Mouse (Mus musculus) embryonic facial prominence, embryonic 12.5 days (tissue): ENCODE results near the gene Slc25a33. TPM values are rescaled to one million over a fixed set of nuclear protein-coding genes. Genes with fewer than 3 reads are reported as not detected.
"Not testable (repeated sequence)": the region's sequence is repeated elsewhere in the genome, so short reads cannot be mapped to it uniquely, and the experiment has no call there.

Experiments
- ATAC-seq: fragments of 200-750 bp; cut with Nextera tagmentation; 2 replicates; pipeline ENCODE4 v1.8.0; 2017; ENCODE audit not compliant: insufficient number of reproducible peaks, insufficient read depth, low FRiP score, low TSS enrichment
- H3K27ac ChIP-seq: fragments of 300-500 bp; sonication (generic); 2 replicates; pipeline ENCODE4 v1.5.1; 2016; ENCODE audit warnings: mild to moderate bottlenecking
- H3K27me3 ChIP-seq: fragments of 300-500 bp; sonication (generic); 2 replicates; pipeline ENCODE4 v1.6.1; 2016; ENCODE audit warnings: mild to moderate bottlenecking, moderate library complexity
- H3K36me3 ChIP-seq: fragments of 300-500 bp; sonication (generic); 2 replicates; pipeline ENCODE4 v1.6.1; 2016; ENCODE audit warnings: mild to moderate bottlenecking
- H3K4me1 ChIP-seq: fragments of 300-500 bp; sonication (generic); 2 replicates; pipeline ENCODE4 v1.6.1; 2016
- H3K4me2 ChIP-seq: fragments of 300-500 bp; sonication (generic); replicated peaks from 2 replicates; pipeline ENCODE4 v1.6.1; 2016; ENCODE audit warnings: mild to moderate bottlenecking, moderate library complexity
- H3K4me3 ChIP-seq: fragments of 300-500 bp; sonication (generic); 2 replicates; pipeline ENCODE4 v1.5.1; 2016; ENCODE audit warnings: mild to moderate bottlenecking
- H3K9ac ChIP-seq: fragments of 300-500 bp; sonication (generic); 2 replicates; pipeline ENCODE4 v1.6.1; 2016; ENCODE audit warnings: mild to moderate bottlenecking, moderate library complexity
- H3K9me3 ChIP-seq: fragments of 300-500 bp; sonication (generic); 2 replicates; pipeline ENCODE4 v1.6.1; 2016; ENCODE audit warnings: mild to moderate bottlenecking, moderate library complexity
- WGBS: fragments of 180-500 bp; shearing (Covaris S2); methylation state at CpG from one replicate; pipeline ENCODE4 v1.1.7; 2016; 5-methylcytosine and 5-hydroxymethylcytosine counted together
- polyA plus RNA-seq: library from polyadenylated mRNA; unstranded; fragments of >200 nt; fragmentation: Nextera tagmentation; extraction: Ambion mirVana; gene quantifications from 2 replicates; pipeline ENCODE4 v1.2.1, GENCODE M21; 2016

Slc25a33 gene
- 15.7 and 16.6 TPM in 2 replicates for polyA plus RNA-seq

- H3K27ac ChIP-seq, result peak within 1 kb of the TSS; percentile 61
- peak within 1 kb of the TSS; percentile 75 for H3K4me3 ChIP-seq
- ATAC-seq, result peak; percentile 95
- WGBS, result 0% methylated on average over 41 of the region's 51 CpGs
- peaks cover 13% of the 10 kb centered on the region for H3K4me1 ChIP-seq
- no peaks in the 10 kb centered on the region for H3K36me3 ChIP-seq
- no peaks in the 10 kb centered on the region for H3K9me3 ChIP-seq
- H3K4me2 ChIP-seq, result peak within 1 kb of the TSS; percentile 99
- no peaks in the 10 kb centered on the region for H3K27me3 ChIP-seq
- H3K9ac ChIP-seq, result peak within 1 kb of the TSS; percentile 75
Measured at GRCm38 (mm10) chr4:149774094-149774470, at the start of gene Slc25a33. TSS of gene Slc25a33 (minus strand) at chr4:149774277.

GRCm38 (mm10) chr4:149822586-149823196, 48.6 kb upstream of the Slc25a33 start:
- Histone ChIP-seq H3K9me3 (no peaks in the 10 kb centered on the region), H3K4me1 (peaks cover 15% of the 10 kb centered on the region; the same call in 1 of the 2 replicates), H3K4me3 (no peak overlapping the region), H3K9ac (no peak overlapping the region), H3K27ac (peak overlapping the region; percentile 69), H3K36me3 (no peaks in the 10 kb centered on the region), H3K27me3 (no peaks in the 10 kb centered on the region), H3K4me2 (no peak overlapping the region)
- no peak for ATAC-seq
- 67% methylated on average over 7 of the region's 7 CpGs for WGBS

DNA sequence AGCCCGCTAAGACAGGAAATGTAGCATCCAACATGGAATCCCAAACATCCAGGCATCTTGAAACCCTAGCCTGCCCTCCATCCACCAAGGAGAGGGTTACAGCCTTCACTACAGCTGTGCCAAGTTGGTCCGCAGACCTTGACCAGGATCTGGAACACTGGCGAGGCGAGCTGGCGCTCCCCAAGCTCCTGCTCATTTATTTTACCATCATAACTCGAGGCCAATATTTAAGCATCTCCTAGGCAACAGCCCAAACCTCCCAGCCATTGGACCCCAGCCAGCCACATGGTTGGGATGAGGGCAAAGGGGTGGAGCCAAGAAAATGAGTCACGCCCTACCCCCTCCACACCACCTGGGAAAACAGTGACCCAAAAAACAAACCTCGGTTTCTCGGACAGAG, 48.0 kb upstream of the Slc25a33 start:
- Histone ChIP-seq H3K27me3 (no peaks in the 10 kb centered on the region), H3K4me1 (peaks cover 15% of the 10 kb centered on the region; the same call in 1 of the 2 replicates), H3K9ac (no peak overlapping the region), H3K9me3 (no peaks in the 10 kb centered on the region), H3K36me3 (no peaks in the 10 kb centered on the region), H3K4me2 (0 out of 2 replicates have a peak overlapping the region, but pooled peaks have one; percentile 18), H3K27ac (peak overlapping the region; percentile 52), H3K4me3 (no peak overlapping the region)
- 40% methylated on average over 9 of the region's 9 CpGs for WGBS
- ATAC-seq, result peak; percentile 78

GRCm38 (mm10) chr4:149820569-149820968, 46.5 kb upstream of the Slc25a33 start:
- ATAC-seq, result no peak
- Histone ChIP-seq H3K9me3 (no peaks in the 10 kb centered on the region), H3K4me3 (no peak overlapping the region), H3K36me3 (no peaks in the 10 kb centered on the region), H3K9ac (no peak overlapping the region), H3K27me3 (no peaks in the 10 kb centered on the region), H3K27ac (no peak overlapping the region), H3K4me2 (no peak overlapping the region), H3K4me1 (peaks cover 15% of the 10 kb centered on the region; the same call in 1 of the 2 replicates)
- WGBS, result 54% methylated on average over 6 of the region's 6 CpGs

GRCm38 (mm10) chr4:149819195-149819594, 45.1 kb upstream of the Slc25a33 start:
- Histone ChIP-seq H3K27me3 (no peaks in the 10 kb centered on the region), H3K36me3 (no peaks in the 10 kb centered on the region), H3K4me2 (no peak overlapping the region), H3K4me3 (no peak overlapping the region), H3K9me3 (no peaks in the 10 kb centered on the region), H3K27ac (no peak overlapping the region), H3K4me1 (peaks cover 15% of the 10 kb centered on the region; the same call in 1 of the 2 replicates), H3K9ac (no peak overlapping the region)
- ATAC-seq, result no peak
- WGBS, result 87% methylated on average over 2 of the region's 3 CpGs

GRCm38 (mm10) chr4:149816598-149816997, 42.5 kb upstream of the Slc25a33 start:
- Histone ChIP-seq H3K4me1 (peaks cover 14% of the 10 kb centered on the region; the same call in 1 of the 2 replicates), H3K27ac (no peak overlapping the region), H3K27me3 (no peaks in the 10 kb centered on the region), H3K4me2 (no peak overlapping the region), H3K9ac (no peak overlapping the region), H3K9me3 (no peaks in the 10 kb centered on the region), H3K4me3 (no peak overlapping the region), H3K36me3 (no peaks in the 10 kb centered on the region)
- WGBS, result 90% methylated on average over 9 of the region's 9 CpGs
- no peak for ATAC-seq

- WGBS, result 92% methylated on average over 14 of the region's 14 CpGs
- H3K36me3 ChIP-seq, result no peaks in the 10 kb centered on the region
Measured at GRCm38 (mm10) chr4:149815586-149815985, 41.5 kb upstream of the Slc25a33 start.

DNA sequence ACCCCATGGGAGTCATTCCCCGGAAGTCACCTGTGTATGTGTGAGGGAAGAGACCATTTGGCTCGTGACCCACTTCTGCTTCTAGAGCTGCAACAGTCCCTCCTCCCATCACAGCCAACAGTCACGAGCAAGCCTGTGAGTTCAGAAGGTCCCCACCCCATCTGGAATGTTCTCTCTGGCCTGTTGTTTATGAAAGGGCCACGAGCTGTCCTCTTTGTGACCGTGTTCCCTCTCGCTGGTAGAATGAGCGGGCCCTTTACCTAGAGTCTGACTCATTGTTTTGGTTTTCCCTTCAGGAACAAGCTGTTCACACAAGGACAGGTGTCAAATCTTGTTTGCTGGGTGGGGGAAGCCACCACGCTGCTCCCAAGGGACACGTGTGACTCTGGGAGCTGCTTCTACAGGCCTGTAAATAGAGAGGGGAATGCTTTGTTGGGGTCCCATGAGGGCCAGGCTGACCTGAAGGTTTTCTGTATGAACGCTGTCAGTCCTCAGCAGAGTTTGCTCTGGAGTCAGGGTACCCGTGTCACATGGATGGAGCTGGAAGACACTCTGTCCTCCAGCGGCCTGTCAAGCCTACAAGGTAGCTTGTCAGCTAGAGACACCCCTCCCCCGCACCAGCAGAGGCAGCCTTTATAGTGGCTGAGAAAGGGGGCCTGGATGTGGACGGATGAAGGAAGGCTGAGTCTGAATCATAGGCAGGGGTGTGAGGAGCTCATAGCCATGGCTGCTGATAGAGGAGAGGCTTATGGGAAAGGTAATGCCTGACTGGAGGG, 39.5 kb upstream of the Slc25a33 start:
- H3K4me2 ChIP-seq, result no peak overlapping the region
- H3K4me3 ChIP-seq, result no peak overlapping the region
- no peaks in the 10 kb centered on the region for H3K36me3 ChIP-seq
- peaks cover 15% of the 10 kb centered on the region for H3K4me1 ChIP-seq
- WGBS, result 68% methylated on average over 14 of the region's 14 CpGs
- no peak for ATAC-seq
- no peak overlapping the region for H3K27ac ChIP-seq
- H3K27me3 ChIP-seq, result peaks cover 12% of the 10 kb centered on the region
- H3K9me3 ChIP-seq, result no peaks in the 10 kb centered on the region
- H3K9ac ChIP-seq, result no peak overlapping the region

More at GRCm38 (mm10) chr4:149815586-149815985, 41.5 kb upstream of the Slc25a33 start:
- no peak overlapping the region for H3K9ac ChIP-seq
- 0 out of 2 replicates have a peak, but pooled peaks cover 11% of the 10 kb centered on the region for H3K4me1 ChIP-seq
- H3K27ac ChIP-seq, result no peak overlapping the region
- H3K4me3 ChIP-seq, result no peak overlapping the region
- no peak for ATAC-seq
- H3K27me3 ChIP-seq, result peaks cover 2% of the 10 kb centered on the region
- no peaks in the 10 kb centered on the region for H3K9me3 ChIP-seq
- H3K4me2 ChIP-seq, result no peak overlapping the region

- H3K27ac ChIP-seq, H3K4me2 ChIP-seq, H3K4me3 ChIP-seq, H3K36me3 ChIP-seq, H3K9ac ChIP-seq, H3K9me3 ChIP-seq, ATAC-seq: not testable (repeated sequence)
- Histone ChIP-seq H3K4me1 (peaks cover 22% of the 10 kb centered on the region), H3K27me3 (peaks cover 12% of the 10 kb centered on the region)
Measured at GRCm38 (mm10) chr4:149810372-149810771, 36.3 kb upstream of the Slc25a33 start.

GRCm38 (mm10) chr4:149808584-149809227, 34.6 kb upstream of the Slc25a33 start:
- H3K27ac ChIP-seq, result no peak overlapping the region; the same call in 1 of the 2 replicates
- peaks cover 18% of the 10 kb centered on the region for H3K4me1 ChIP-seq
- no peaks in the 10 kb centered on the region for H3K36me3 ChIP-seq
- H3K4me3 ChIP-seq, result no peak overlapping the region
- peaks cover 12% of the 10 kb centered on the region for H3K27me3 ChIP-seq
- 38% methylated on average over 11 of the region's 11 CpGs for WGBS
- no peak overlapping the region for H3K9ac ChIP-seq
- no peaks in the 10 kb centered on the region for H3K9me3 ChIP-seq
- H3K4me2 ChIP-seq, result no peak overlapping the region
- ATAC-seq, result no peak

- Histone ChIP-seq H3K9ac (no peak overlapping the region), H3K27me3 (peaks cover 12% of the 10 kb centered on the region), H3K27ac (no peak overlapping the region; the same call in 1 of the 2 replicates), H3K4me3 (no peak overlapping the region), H3K4me1 (peaks cover 12% of the 10 kb centered on the region), H3K4me2 (no peak overlapping the region), H3K36me3 (no peaks in the 10 kb centered on the region), H3K9me3 (no peaks in the 10 kb centered on the region)
- 24% methylated on average over 14 of the region's 14 CpGs for WGBS
- ATAC-seq, result no peak
Measured at GRCm38 (mm10) chr4:149808060-149808567, 34.0 kb upstream of the Slc25a33 start.
